Comparison of ENCODE assay signal across 8 mouse cellular contexts in the genomic region with DNA sequence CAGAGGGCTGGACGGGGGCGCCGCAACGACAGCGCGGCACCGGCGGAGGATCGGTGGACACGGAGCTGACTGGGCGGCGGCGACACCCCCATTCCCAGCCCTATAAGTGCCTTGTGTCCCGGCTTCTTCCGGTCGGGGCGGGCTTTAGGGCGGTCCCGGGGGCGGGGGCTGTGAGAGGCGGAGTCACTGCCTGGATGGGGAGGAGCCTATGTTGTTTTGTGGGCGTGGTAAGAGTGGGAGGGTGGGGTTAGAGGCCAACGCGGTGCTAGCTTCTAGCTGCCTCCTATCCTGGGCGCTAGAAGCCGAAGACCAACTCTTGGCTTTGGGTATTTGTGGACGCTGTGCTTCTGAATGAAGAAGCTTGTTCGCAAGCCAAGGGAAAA. TPM values are rescaled to one million over a fixed set of nuclear protein-coding genes. Genes with fewer than 3 reads are reported as not detected.
A peak's percentile ranks its signal among the peaks of the same experiment; 100 is the strongest.
DNase-seq lines count a peak whose midpoint lies in the region; ATAC-seq lines count a peak whose summit lies in the region.

TSS of gene Ern1 (minus strand) at position 120 of the 383 bp plus-strand sequence.

- H3K36me3 ChIP-seq in hindbrain, embryonic 12.5 days, result no peaks in the 10 kb centered on the region

- peak within 1 kb of the TSS; percentile 86 for H3K4me3 ChIP-seq in hindbrain, embryonic 12.5 days

- peak within 1 kb of the TSS; percentile 88 for H3K4me2 ChIP-seq in hindbrain, embryonic 12.5 days (replicated peaks)

- peak within 1 kb of the TSS; percentile 79 for H3K9ac ChIP-seq in hindbrain, embryonic 12.5 days

- peak within 1 kb of the TSS; percentile 79 for H3K27ac ChIP-seq in hindbrain, embryonic 12.5 days

- WGBS in hindbrain, embryonic 12.5 days, result under 1% methylated on average over 20 of the region's 28 CpGs

- H3K27me3 ChIP-seq in hindbrain, embryonic 12.5 days, result no peaks in the 10 kb centered on the region

- ATAC-seq in hindbrain, embryonic 12.5 days (ENCODE audit: low FRiP score), result peak; percentile 95

- peak; percentile 89 for DNase-seq in R1 (ENCODE audit: low read depth, low spot score)
- peak; percentile 96 to 97 for DNase-seq in cerebellum, postnatal 14 days
- peak; percentile 87 to 92 for DNase-seq in frontal cortex, postnatal 14 days (ENCODE audit: low spot score in 2 of 2)
- peak; percentile 92 to 96 for DNase-seq in layer of hippocampus, postnatal 14 days (ENCODE audit: low spot score in 2 of 2)
- DNase-seq in lung, postnatal 10 days, result peak; percentile 95
- peak; percentile 96 for DNase-seq in ovary, postnatal 14 days (ENCODE audit: low spot score)
- DNase-seq in thymus, postnatal 10 days (ENCODE audit: low spot score in 2 of 2), result peak; percentile 90 to 96

- no peaks in the 10 kb centered on the region for H3K9me3 ChIP-seq in hindbrain, embryonic 12.5 days (replicated peaks)

- peaks cover 10% of the 10 kb centered on the region; the same call in 1 of the 2 replicates for H3K4me1 ChIP-seq in hindbrain, embryonic 12.5 days

RNA-seq across cellular contexts. Expression of gene Ern1, which starts in this region (rescaled TPM):
- polyA plus RNA-seq in hindbrain, embryonic 12.5 days (2016; fragmentation: Nextera tagmentation; extraction: Ambion mirVana), result 7.9 and 8.3 TPM in 2 replicates
- 10 to 100 TPM in 1 of 2 experiments, 1 to 10 TPM in 1; 9.2 to 10.2 TPM for total RNA-seq in layer of hippocampus, postnatal 14 days (2021)

Comparison
In these comparisons a context has a peak if more than half of its experiments do, and no peak if none do; other contexts are left out.
1. Peak in every context shown above with its lines: DNase-seq, ATAC-seq, H3K4me3 ChIP-seq and H3K27ac ChIP-seq.